Mouse (Mus musculus) lung, postnatal 14 days (tissue): ENCODE data around the gene Cog7.

ENCODE experiments used
- DNase-seq: peaks from one replicate; pipeline ENCODE4 v3.0.0; 2021

Gene Cog7

DNA sequence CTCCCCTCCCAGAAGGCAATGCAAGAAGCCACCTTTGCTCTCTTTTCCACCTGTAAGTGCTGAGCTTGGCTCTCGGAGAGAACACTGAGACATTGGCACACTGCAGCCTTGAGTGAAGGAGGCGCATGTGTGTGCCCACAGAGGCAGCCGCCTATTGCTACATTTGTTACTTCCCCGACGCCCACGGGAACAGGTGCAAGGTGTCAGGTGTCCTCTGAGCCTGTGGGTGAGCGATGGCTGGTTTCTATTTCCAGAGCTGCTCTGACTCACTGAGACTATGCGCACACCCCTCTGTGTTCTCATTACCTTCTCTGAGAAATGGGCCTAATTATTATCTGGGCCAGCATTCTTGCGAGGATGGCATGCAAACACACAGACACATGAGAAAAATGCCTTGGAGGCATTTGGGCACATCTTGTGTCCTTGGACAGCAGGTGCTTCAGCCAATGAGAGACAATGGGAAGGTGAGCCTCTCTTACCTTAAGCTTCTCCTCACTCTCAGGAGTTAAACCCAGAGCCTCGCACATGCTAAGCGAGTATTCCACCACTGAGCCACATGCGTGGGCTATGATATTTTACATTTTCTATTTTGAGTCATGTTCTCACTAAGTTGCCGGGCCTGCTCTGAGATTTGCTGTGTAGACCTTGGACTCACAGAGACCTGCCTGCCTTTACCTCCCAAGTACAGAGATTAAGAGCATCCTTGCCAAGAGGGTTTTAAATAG, 90.7 kb downstream of the Cog7 start:
- no peak for DNase-seq

DNA sequence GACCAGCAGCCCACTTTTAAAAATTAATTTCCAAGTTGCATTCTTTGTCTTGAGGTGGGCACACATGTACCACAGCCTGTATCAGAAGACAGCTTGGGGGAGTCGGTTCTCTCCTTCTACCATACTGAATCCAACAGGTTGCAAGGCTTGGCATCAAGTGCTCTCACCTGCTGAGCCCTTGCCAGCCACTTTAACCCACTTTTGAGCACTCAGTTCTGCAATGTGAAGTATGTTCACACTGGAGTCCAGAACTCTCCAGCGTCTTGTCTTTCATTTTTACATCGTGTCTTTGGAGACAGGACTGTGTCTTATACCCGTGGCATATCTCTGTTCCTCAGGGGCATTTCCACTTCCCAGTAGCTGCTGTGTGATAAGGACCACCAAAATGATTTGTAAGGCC, 101.3 kb downstream of the Cog7 start:
- peak; percentile 78 for DNase-seq

DNA sequence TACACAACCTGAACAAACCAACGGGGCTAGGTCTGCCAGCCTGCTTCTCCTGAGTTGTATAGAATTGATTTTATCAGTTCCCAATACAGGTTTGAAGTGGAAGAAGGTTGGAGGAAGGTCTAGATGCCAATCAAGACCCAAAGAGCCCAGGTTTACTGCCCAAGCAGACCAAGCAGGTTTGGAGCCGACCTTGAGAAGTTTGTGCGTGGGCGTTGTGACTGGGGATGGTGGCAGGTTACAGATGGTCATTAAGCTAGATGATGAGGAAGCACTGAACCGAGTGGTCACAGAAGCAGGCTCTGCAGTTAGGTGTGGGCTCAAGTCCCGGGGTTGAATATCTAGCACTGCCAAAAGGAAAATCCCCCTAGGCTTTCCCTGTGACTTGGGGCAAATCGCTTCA, 106.7 kb downstream of the Cog7 start:
- no peak for DNase-seq

DNA sequence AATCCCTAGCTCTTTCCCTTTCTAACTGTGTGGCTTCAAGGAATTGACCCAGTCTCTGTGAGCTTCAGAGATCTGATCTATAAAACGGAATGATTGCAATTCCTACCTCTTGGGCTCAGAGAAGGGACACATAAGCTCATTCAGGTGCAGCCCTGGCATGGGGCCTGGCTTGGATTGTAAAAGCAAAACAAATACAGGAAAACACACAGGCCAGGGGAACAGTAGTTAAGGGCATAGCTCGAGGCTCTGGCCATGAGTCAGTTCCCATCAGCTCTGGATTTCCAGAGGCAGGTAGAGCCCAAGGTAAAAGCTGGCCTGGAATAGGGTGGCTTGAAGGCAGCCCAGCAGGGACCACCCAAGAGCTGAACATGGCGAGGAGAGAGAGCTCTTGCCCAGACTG, 107.5 kb downstream of the Cog7 start:
- DNase-seq, result peak; percentile 41

DNA sequence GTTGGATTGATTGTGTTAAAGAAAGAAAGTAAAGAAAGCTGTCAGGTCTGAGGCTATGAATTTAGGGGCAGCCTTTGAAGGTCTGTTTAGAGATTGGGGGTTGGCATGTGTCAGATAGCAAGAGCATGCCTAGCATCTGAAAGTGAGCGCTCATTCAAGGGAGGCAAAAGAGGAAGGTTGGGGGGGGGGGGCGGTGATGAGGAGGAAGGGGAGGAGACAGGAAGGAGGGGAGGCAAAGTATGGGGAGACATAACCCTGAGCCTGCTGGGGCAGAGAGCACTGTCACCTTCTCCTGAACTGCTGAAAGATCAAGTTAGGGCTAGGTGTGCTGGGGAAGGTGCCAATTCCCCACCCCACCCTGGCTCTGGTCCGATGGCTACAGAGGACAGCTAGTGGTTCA, 109.9 kb downstream of the Cog7 start:
- DNase-seq, result no peak

DNA sequence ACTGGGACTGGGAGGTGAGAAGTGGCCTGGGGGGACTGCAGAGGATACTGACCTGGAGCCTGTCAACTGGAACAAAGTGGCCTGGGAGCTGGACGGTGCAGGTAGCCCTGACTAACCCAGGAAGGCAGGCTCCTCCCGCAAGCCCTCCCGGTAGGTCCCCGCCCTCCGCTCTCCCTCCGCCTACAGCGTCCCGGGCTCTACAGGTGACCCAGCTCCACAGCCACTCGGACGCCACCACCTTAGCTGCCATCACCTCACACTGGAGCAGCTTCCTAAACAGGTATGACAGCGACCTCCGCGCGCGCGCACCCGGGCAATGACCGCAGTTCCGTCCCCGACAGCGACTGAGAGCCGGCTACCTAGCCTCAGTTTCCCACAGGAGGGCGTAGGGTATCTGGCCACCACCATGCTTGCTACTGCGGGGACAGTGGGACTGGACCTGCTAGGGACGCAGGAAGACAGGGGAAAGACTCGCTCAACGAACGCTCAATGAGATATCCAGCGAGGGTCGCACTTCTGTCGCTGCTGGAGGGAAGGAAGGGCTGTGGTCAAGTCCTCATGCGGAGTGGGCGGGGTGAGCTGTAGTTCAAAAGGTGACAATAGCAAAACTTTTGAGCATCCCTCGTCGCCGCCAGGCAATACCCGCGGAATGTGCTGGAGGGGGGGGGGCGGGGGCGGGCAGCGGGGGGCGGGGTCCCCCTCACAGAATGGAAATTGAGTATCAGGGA, 116.5 kb downstream of the Cog7 start, which contains the start of gene Scnn1b:
Scnn1b (plus strand) TSS at position 181 of the 728 bp plus-strand sequence.
- peak; percentile 58 for DNase-seq

DNA sequence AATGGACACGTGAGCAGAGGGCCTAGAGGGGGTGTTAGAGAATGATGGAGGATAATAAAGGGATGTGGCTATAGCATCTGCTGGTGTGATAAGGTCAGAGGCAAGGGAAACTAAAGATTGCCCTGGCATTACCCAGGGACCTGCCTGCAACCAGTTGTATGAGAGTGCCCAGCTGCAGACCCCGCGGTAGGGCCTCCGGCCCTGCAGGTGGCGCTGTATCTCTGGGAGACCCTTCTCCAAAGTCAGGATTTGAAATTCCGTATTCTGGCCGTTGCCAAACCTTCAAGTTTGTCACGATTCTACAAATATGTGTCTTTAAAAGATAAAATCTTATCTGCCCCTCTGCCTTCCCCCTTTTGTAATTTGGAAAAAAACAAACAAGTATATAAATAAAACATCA, 122.6 kb downstream of the Cog7 start:
- DNase-seq, result no peak

DNA sequence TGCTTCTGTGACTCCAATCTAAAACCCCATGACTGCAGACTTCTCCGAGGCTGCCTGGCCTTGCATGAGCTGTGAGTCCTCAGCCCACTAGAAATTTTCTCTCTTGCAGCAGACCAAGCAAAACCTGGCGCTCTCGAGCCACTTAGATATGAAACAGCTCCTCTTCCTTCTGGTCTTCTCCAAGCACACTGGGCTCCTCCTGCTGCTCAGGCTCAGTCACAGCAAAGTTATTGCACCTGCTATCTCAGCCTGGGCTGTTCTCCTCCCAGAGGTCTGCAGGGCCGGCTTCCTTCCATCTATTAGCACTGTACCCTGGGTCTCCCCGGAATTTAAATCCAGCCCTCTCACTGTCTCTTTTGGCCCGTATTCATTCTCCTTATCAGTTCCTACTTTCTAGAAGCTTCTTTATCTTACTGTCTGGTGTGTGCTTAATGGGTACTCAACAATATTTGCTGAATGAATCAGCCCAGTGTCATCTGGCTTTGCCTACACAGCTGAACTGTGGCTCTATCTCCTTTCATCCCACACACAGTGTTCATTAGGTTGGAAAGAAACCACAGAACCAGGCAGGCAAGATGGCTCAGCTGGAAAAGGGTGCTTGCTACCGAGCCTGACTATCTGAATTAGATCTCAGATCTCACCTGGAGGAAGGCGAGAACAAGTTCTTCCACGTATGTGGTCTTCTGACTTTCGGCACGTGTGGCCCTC, 124.2 kb downstream of the Cog7 start:
- DNase-seq, result no peak

DNA sequence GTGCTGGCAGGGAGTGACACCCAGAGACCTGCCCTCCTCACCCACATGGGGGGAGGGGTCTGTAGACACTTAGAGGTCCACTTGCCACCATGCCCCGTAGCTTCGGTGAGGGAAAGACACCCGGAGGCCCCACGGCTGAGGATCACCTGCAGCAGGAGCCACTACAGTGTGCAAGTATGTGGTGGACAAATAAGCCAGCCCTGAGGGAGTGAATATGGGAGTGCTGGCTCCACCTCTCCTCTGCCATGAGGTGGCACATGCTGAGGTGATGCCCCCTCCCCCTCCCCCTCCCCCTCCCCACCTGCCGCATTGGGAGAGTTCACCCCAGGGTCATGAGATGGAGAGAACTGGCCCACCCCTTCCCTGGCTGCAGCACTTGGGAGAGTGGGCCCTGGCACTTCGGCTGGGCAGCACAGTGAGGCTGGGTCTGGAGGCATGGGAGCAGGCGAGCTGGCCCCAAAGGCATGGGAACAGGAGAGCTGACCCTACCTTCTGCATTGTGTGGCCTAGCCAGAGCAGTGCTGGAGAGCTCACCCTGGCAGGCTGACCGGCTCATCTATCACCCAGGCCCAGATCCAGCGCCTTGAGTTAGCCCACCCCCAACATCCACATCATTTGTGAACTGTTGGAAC, 132.9 kb downstream of the Cog7 start:
- no peak for DNase-seq

DNA sequence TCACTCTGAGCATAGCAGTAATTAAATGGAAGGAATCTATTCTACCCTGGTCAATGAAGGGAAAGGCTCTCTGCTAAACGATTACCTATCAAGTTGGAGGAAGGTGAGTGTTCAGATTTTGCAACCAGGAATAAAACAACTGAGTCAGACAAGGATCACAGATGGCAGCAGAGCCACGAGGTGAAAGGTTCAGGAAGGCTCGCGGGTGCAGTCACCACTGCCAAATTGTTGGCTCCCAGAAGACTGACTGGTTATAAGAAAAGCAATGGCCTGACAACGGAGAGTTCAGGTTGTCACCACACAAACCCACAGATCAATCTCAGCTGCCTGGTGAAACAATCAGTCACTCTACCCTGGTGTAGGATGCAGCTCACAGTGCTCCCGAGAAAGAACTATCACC, 135.5 kb downstream of the Cog7 start:
- DNase-seq, result no peak

DNA sequence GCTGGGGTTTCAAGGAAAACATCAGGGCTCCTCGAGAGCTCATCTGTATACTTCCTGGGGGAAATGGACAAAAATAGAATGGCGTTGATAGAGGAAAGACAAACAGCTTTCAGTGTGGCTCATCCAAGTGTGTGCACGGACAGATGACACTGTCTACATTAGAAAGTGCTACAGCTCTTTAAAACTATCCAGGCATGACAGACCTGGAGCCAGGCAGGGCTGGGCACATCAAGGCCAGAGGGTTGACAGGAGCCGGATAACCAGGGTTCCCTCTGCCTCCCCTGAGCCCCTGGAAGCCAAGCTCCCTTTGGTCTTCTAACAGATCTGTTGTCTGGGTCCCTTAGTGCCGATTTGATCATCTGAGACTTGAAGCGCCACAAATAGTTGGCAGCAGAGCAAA, 139.3 kb downstream of the Cog7 start:
- no peak for DNase-seq

DNA sequence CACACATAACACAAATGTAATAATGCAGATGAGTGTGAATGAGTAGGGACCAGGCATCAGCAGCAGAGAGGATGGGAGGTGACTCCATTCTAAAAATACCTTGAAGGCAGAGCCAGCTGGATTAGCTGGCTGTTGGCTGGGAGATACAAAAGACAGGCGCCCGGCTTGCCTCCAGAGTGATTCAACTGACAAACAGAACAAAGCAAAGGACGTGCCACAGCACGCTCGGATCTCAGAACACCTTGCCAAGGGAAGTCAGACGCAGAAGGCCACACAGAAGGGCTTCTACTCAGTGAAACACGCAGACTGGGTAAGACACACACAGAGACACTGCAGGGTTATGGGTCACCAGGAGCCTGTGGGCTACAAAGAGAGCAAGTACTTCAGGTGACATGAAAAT, 140.7 kb downstream of the Cog7 start:
- no peak for DNase-seq

DNA sequence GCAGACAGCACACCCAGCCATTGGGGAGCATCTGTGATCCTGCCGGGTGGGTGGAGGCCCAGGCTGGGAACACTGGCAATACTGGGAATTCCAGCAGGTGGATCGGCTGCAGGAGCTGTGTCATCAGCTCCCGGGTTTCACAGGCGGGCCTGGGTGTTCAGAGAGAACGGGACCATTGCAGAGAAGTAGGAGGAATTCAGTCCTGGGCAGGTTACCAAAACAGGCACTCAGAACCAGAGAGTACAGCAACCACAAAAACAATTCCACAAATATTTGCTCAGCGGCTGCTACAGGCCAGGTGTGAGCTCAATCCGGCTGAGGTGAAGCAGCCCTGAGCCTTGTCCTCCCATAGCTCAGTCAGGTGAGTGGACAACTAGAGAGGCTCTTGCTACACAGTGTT, 144.7 kb downstream of the Cog7 start:
- DNase-seq, result peak; percentile 61

DNA sequence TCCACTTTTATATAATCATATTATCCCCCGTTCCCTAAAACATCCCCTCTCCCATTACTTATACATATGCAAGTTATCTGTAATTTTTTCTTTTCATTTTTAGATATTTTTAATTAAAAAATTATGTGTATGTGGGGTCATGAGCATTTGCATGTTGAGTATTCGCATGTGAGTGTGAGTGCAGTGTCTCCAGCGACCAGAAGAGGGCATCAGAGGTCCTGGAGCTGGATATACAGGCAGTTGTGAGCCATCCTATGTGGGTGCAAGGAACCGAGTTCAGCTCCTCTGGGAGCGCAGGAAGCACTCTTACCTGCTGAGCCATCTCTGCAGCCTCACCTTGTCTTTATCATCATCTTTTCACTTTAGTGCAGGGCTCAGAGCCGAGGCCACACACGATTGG, 146.1 kb downstream of the Cog7 start:
- no peak for DNase-seq
